Mouse (Mus musculus): ENCODE measurements around the gene Olfr229. TPM values are rescaled to one million over a fixed set of nuclear protein-coding genes. Genes with fewer than 3 reads are reported as not detected.

Gene Olfr229
- polyA plus RNA-seq (2012; rRNA removed) = not detected in 2 replicates

DNA sequence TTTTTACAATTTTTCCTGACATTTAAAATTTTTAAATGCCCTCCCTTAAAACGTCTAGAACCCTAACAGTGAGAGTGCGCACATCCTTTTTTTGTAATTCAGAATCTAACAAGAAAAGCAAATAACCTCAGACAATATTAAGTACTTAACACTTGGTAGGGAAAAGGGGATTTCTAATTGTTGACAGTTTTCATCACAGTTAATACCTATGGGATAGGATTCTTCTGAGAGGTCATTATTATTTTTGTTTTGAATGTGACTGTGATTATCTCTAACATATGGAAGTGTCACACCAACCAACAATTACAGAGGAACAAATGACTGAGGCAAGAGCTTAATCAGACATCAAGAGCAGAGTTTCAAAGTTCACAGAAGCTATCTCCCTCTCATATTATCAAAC is at the start of gene Olfr229:
TSS of gene Olfr229 (plus strand) at position 301 of the 400 bp plus-strand sequence.

DNA sequence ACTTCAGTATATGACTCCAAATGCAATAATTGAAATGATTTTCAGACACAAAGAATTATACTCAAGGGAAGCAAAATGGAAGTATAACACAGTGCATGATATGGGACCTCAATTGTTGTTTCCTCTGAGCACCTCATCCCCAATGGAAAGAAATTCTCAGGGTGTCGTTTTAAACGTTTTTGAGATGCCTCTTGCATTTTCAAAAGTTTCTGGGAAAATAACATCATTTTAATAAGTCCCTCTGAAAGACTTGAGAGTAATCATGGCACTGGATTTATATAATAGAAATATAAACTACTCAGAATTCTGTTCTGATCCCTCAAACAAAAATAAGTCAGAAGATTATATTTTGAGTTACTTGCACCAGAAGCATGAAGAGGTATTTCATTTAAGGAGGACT is 41.0 kb upstream of the Olfr229 start, which contains the start of gene Olfr972:
TSS of gene Olfr972 (plus strand) at position 301 of the 400 bp plus-strand sequence.

DNA sequence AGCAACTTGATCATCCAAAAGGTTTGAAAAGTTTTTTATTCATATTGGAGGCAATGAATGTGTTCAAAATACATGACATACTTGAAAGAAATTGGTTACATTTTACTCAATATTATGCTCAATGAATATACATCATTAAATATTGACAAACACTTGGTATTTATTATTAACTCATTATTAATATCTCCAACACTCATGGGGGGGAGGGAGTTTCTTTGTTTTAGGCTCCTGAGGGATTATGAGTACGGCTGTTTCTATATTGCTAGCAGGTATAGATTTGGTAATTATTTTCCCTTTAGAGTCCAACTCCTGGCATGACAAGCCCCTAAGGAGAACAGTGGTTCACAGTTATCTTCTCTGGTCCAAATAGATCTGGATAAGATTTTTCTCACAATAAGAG is 30.1 kb downstream of the Olfr229 start, which contains the start of gene Olfr974:
TSS of gene Olfr974 (plus strand) at position 301 of the 400 bp plus-strand sequence.

DNA sequence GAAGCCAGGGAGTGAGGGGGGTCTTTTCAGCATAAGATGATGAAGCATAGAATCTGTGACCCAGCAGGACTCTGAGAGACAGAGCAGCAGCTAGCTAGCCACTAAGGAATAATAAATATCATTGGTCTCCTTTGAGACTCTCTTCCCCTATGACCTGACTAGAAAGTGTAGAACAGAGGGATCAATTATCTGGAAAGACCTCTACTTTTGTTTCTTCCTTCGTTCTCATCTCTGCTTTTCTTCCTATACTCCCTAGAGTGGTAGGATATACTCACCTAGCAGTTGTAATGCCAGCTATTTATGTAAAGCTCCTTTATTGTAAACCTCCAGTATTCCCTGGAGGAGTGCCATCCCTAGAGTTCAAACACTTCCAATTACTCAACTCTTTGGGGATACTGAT is 44.8 kb downstream of the Olfr229 start, which contains the start of gene Olfr975:
TSS of gene Olfr975 (minus strand) at position 101 of the 400 bp plus-strand sequence.

GRCm38 (mm10) chr9:39961033-39961432 is 53.9 kb downstream of the Olfr229 start, which contains the start of gene Olfr976:
Gene Olfr976 (minus strand): TSS chr9:39961133.

Other genes starting within 250 kb of the Olfr229 start
- gene Olfr963, start 240.1 kb upstream of the Olfr229 start, polyA plus RNA-seq (2012; rRNA removed) = not detected in 2 replicates
- not detected in 2 replicates for gene Olfr149, start 200.2 kb upstream of the Olfr229 start, polyA plus RNA-seq (2012; rRNA removed)
- not detected in 2 replicates for gene Olfr965, start 196.0 kb upstream of the Olfr229 start, polyA plus RNA-seq (2012; rRNA removed)
- not detected in 2 replicates for gene Olfr150, start 176.4 kb upstream of the Olfr229 start, polyA plus RNA-seq (2012; rRNA removed)
- not detected in 2 replicates for gene Olfr967, start 161.1 kb upstream of the Olfr229 start, polyA plus RNA-seq (2012; rRNA removed)
- not detected in 2 replicates for gene Olfr968, start 124.1 kb upstream of the Olfr229 start, polyA plus RNA-seq (2012; rRNA removed)
- gene Olfr969, start 116.4 kb upstream of the Olfr229 start, polyA plus RNA-seq (2012; rRNA removed) = not detected in 2 replicates
- gene Olfr970, start 98.5 kb upstream of the Olfr229 start, polyA plus RNA-seq (2012; rRNA removed) = not detected in 2 replicates
- not detected in 2 replicates for gene Olfr971, start 70.5 kb upstream of the Olfr229 start, polyA plus RNA-seq (2012; rRNA removed)
- not detected in 2 replicates for gene Olfr972, start 40.9 kb upstream of the Olfr229 start, polyA plus RNA-seq (2012; rRNA removed)
- gene Olfr974, start 30.2 kb downstream of the Olfr229 start, polyA plus RNA-seq (2012; rRNA removed) = not detected in 2 replicates
- not detected in 2 replicates for gene Olfr975, start 44.7 kb downstream of the Olfr229 start, polyA plus RNA-seq (2012; rRNA removed)
- gene Olfr976, start 53.8 kb downstream of the Olfr229 start, polyA plus RNA-seq (2012; rRNA removed) = not detected in 2 replicates
- gene Olfr978, start 84.8 kb downstream of the Olfr229 start, polyA plus RNA-seq (2012; rRNA removed) = not detected in 2 replicates
- not detected in 2 replicates for gene Olfr979, start 96.1 kb downstream of the Olfr229 start, polyA plus RNA-seq (2012; rRNA removed)
- gene Olfr980, start 102.2 kb downstream of the Olfr229 start, polyA plus RNA-seq (2012; rRNA removed) = not detected in 2 replicates
- not detected in 2 replicates for gene Olfr981, start 114.1 kb downstream of the Olfr229 start, polyA plus RNA-seq (2012; rRNA removed)
- not detected in 2 replicates for gene Olfr982, start 166.5 kb downstream of the Olfr229 start, polyA plus RNA-seq (2012; rRNA removed)
- not detected in 2 replicates for gene Olfr983, start 186.3 kb downstream of the Olfr229 start, polyA plus RNA-seq (2012; rRNA removed)
- gene Olfr984, start 206.9 kb downstream of the Olfr229 start, polyA plus RNA-seq (2012; rRNA removed) = not detected in 2 replicates
- not detected in 2 replicates for gene Olfr985, start 222.8 kb downstream of the Olfr229 start, polyA plus RNA-seq (2012; rRNA removed)
- not detected in 2 replicates for gene Tmem225, start 240.8 kb downstream of the Olfr229 start, polyA plus RNA-seq (2012; rRNA removed)